Mouse (Mus musculus) heart, postnatal 0 days (tissue): ENCODE measurements around the gene Vapa. TPM values are rescaled to one million over a fixed set of nuclear protein-coding genes. Genes with fewer than 3 reads are reported as not detected.
A peak's percentile ranks its signal among the peaks of the same experiment; 100 is the strongest.

Experiments
- ATAC-seq: fragments of 200-750 bp; cut with Nextera tagmentation; 2 replicates; pipeline ENCODE4 v1.8.0; 2017; ENCODE audit warnings: low read depth, moderate number of reproducible peaks, moderate library complexity; ENCODE audit not compliant: insufficient read depth
- DNase-seq: peaks from one replicate; pipeline ENCODE4 v3.0.0-alpha.2; 2016; ENCODE audit warnings: low spot score
- H3K27ac ChIP-seq: fragments of 300-500 bp; sonication (generic); 2 replicates; pipeline ENCODE4 v1.5.1; 2014; ENCODE audit warnings: low read depth, mild to moderate bottlenecking
- H3K27me3 ChIP-seq: fragments of 300-500 bp; sonication (generic); 2 replicates; pipeline ENCODE4 v1.6.1; 2014; ENCODE audit warnings: low read length, mixed read lengths; ENCODE audit not compliant: control insufficient read depth, insufficient read depth
- H3K36me3 ChIP-seq: fragments of 300-500 bp; sonication (generic); replicated peaks from 2 replicates; pipeline ENCODE4 v1.6.1; 2014; ENCODE audit warnings: low read length, mixed read lengths; ENCODE audit not compliant: control insufficient read depth, insufficient read depth
- H3K4me1 ChIP-seq: fragments of 300-500 bp; sonication (generic); 2 replicates; pipeline ENCODE4 v1.6.1; 2014; ENCODE audit warnings: antibody characterized with exemption; ENCODE audit not compliant: control insufficient read depth, insufficient read depth
- H3K4me2 ChIP-seq: fragments of 300-500 bp; sonication (generic); 2 replicates; pipeline ENCODE4 v1.6.1; 2014; ENCODE audit warnings: low read depth, mild to moderate bottlenecking, low read length, moderate library complexity
- H3K4me3 ChIP-seq: fragments of 300-500 bp; sonication (generic); 2 replicates; pipeline ENCODE4 v1.5.1; 2014; ENCODE audit warnings: low read depth, low read length
- H3K9ac ChIP-seq: fragments of 300-500 bp; sonication (generic); replicated peaks from 2 replicates; pipeline ENCODE4 v1.6.1; 2014; ENCODE audit warnings: low read depth, low read length, mixed read lengths
- H3K9me3 ChIP-seq: fragments of 300-500 bp; sonication (generic); replicated peaks from 2 replicates; pipeline ENCODE4 v1.6.1; 2016; ENCODE audit warnings: low read length; ENCODE audit not compliant: control insufficient read depth
- CTCF ChIP-seq: IDR thresholded peaks from 2 replicates; pipeline ENCODE4 v1.5.1; 2016; ENCODE audit warnings: antibody characterized with exemption, control low read depth, low read depth
- EP300 ChIP-seq: IDR thresholded peaks from 2 replicates; pipeline ENCODE4 v1.6.1; 2016; ENCODE audit warnings: antibody characterized with exemption, low read depth
- WGBS: fragments of 180-500 bp; shearing (Covaris S2); extraction: QIAGEN DNeasy Blood & Tissue Kit; methylation state at CpG from one replicate; pipeline ENCODE4 v1.1.7; 2014; 5-methylcytosine and 5-hydroxymethylcytosine counted together
- polyA plus RNA-seq: library from polyadenylated mRNA; unstranded; fragments of >200 nt; fragmentation: Nextera tagmentation; extraction: Ambion mirVana; gene quantifications from 2 replicates; pipeline ENCODE4 v1.2.1, GENCODE M21; 2015
- total RNA-seq: library from RNA; depleted of rRNA; stranded (reverse); fragments of >200 nt; gene quantifications from 2 replicates; pipeline ENCODE4 v1.2.3, GENCODE M21; 2014; ENCODE audit warnings: low replicate concordance

Gene Vapa
- total and polyA plus RNA-seq, 2 experiments from 2014 or later: 49.8 to 139 TPM

DNA sequence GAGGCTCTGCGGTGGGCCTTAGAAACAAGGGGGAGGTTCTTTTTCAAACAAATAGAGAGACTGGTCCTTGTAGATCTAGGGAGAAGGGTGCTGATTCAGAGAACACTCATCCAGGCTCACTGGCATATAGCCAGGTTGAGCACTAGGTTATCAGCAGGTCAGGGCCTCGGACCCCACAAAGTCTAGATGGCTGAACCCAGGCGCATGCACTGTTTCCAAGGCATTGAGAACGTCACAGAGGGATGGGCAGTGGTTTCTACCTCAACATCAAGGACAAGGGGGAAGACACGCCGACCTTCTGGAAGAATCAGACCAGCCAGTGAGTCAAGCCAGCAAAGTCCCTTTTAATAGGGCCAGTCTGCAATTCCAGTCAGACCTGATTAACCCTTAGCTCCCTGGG lies 33.9 kb upstream of the Vapa start:
- Histone ChIP-seq H3K27ac (no peak overlapping the region), H3K4me1 (peaks cover 13% of the 10 kb centered on the region), H3K9me3 (no peaks in the 10 kb centered on the region), H3K4me2 (no peak overlapping the region), H3K36me3 (peaks cover under 1% of the 10 kb centered on the region; the same call in 1 of the 2 replicates), H3K9ac (no peak overlapping the region), H3K27me3 (no peaks in the 10 kb centered on the region), H3K4me3 (no peak overlapping the region)
- DNase-seq (no peak), ATAC-seq (no peak)
- WGBS: 74% methylated on average over 6 of the region's 6 CpGs
- TF ChIP-seq CTCF (no peak), EP300 (no peak)

DNA sequence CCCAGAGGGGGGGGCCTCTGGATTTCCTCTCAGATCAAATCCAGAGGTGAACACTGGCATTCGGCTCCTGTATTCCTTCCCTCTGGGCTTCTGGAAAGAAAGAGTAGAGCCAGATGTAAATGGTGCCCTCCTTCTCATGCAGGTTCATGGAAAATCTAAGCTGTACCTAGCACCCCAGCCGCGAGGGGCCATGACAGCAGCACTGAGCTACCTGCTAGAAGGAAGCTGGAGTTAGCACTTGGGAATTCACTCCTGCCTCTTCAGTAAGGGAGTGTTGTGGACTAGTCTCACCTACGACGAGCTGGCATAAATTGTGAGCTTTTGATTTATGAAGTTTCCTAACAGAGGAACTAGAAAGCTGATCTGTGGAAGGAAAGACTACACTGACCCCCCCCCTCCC lies 30.2 kb upstream of the Vapa start:
- Histone ChIP-seq H3K4me1 (peaks cover 6% of the 10 kb centered on the region), H3K4me3 (no peak overlapping the region), H3K27ac (peak overlapping the region; percentile 32; the same call in 1 of the 2 replicates), H3K4me2 (no peak overlapping the region), H3K27me3 (no peaks in the 10 kb centered on the region), H3K9me3 (no peaks in the 10 kb centered on the region), H3K36me3 (no peaks in the 10 kb centered on the region), H3K9ac (no peak overlapping the region)
- no peak for DNase-seq
- no peak for ATAC-seq
- TF ChIP-seq CTCF (no peak), EP300 (no peak)
- WGBS: 70% methylated on average over 5 of the region's 5 CpGs

- H3K4me2 ChIP-seq: no peak overlapping the region
- no peak overlapping the region for H3K4me3 ChIP-seq
- H3K36me3 ChIP-seq: no peaks in the 10 kb centered on the region
- H3K27ac ChIP-seq: peak overlapping the region; percentile 32; the same call in 1 of the 2 replicates
- TF ChIP-seq CTCF (no peak), EP300 (no peak)
- H3K9ac ChIP-seq: no peak overlapping the region
- DNase-seq: peak; percentile 16
- H3K27me3 ChIP-seq: no peaks in the 10 kb centered on the region
- no peaks in the 10 kb centered on the region for H3K9me3 ChIP-seq
- no peak for ATAC-seq
- H3K4me1 ChIP-seq: peaks cover 6% of the 10 kb centered on the region
- 45% methylated on average over 10 of the region's 10 CpGs for WGBS
These were observed 29.7 kb upstream of the Vapa start for GRCm38 (mm10) chr17:65643051-65643521.

- Histone ChIP-seq H3K4me1 (peaks cover 6% of the 10 kb centered on the region), H3K36me3 (no peaks in the 10 kb centered on the region), H3K4me2 (no peak overlapping the region), H3K9ac (no peak overlapping the region), H3K9me3 (no peaks in the 10 kb centered on the region), H3K4me3 (no peak overlapping the region), H3K27me3 (no peaks in the 10 kb centered on the region), H3K27ac (no peak overlapping the region)
- ATAC-seq (no peak), DNase-seq (no peak)
- 88% methylated on average over 5 of the region's 5 CpGs for WGBS
- TF ChIP-seq CTCF: no peak
- no peak for TF ChIP-seq EP300
These were observed 29.2 kb upstream of the Vapa start for GRCm38 (mm10) chr17:65642578-65642991.

DNA sequence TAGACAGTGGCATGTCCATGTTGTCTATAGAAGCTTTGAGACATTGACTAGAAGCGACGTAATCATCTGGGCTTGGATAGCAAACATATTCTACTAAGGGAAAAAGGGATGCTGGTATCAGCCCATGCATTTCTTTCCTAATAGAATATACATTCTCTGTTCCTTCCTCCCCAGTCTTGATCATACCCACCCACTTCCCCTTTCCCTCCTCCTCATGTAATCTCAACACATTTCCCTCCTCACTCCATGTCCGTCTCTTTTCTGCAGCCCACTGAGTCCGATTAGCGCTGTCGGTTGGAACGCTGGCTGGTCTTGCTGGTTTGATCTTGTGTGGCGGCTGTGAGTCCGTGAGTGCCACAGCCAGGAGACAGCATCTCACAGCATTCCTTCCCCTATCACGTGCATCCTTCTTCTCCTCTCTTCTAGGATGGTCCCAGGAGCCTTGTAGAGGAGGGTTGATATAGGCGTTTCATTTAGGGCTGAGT lies 28.4 kb upstream of the Vapa start, which contains the start of gene Txndc2:
Gene Txndc2, minus strand, starts transcription at position 435 of the 485 bp plus-strand sequence.
- no peak for ATAC-seq
- DNase-seq: no peak
- Histone ChIP-seq H3K4me3 (no peak within 1 kb of the TSS), H3K36me3 (no peaks in the 10 kb centered on the region), H3K9me3 (no peaks in the 10 kb centered on the region), H3K4me1 (peaks cover 6% of the 10 kb centered on the region), H3K27ac (no peak within 1 kb of the TSS), H3K9ac (no peak within 1 kb of the TSS), H3K4me2 (no peak within 1 kb of the TSS), H3K27me3 (no peaks in the 10 kb centered on the region)
- 76% methylated on average over 11 of the region's 11 CpGs for WGBS
- no peak for TF ChIP-seq EP300
- no peak for TF ChIP-seq CTCF

DNA sequence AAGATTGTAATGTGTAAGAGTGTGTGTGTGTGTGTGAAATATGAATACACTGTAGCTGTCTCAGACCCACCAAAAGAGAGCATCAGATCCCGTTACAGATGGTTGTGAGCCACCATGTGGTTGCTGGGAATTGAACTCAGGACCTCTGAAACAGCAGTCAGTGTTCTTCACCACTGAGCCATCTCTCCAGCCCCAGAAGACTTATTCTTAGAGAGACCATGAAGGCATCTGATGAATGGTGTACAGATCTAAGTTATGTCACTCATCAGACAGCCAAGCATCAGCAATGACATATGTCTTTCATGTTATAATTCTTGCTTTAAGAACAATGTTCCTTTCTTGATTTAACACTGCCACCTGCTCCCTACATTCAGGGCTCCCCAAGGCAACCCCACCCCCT lies 25.8 kb upstream of the Vapa start:
- Histone ChIP-seq H3K4me2 (no peak overlapping the region), H3K4me3 (no peak overlapping the region), H3K9me3 (no peaks in the 10 kb centered on the region), H3K36me3 (no peaks in the 10 kb centered on the region), H3K4me1 (peaks cover 20% of the 10 kb centered on the region), H3K27me3 (no peaks in the 10 kb centered on the region), H3K9ac (no peak overlapping the region), H3K27ac (no peak overlapping the region)
- DNase-seq: no peak
- ATAC-seq: no peak
- TF ChIP-seq CTCF: no peak
- no peak for TF ChIP-seq EP300
- 83% methylated on average over 1 of the region's 1 CpGs for WGBS
